Mouse (Mus musculus) granulocyte monocyte progenitor cell, adult 5-6 weeks (primary cell): Measurements from ENCODE around the gene Apoc2. TPM values are rescaled to one million over a fixed set of nuclear protein-coding genes. Genes with fewer than 3 reads are reported as not detected.

Experiments
- ATAC-seq: replicated peaks from 2 replicates; pipeline ENCODE4 v1.8.0; 2016; ENCODE audit warnings: mild to moderate bottlenecking, moderate TSS enrichment, inconsistent platforms; ENCODE audit not compliant: poor library complexity, severe bottlenecking
- total RNA-seq, 2 experiments: library from RNA; stranded (forward) in 1 of 2; stranded (reverse) in 1 of 2; fragments of 200-712, 200-1000 nt in 1 of 2; fragments of >200 nt in 1 of 2; fragmentation: Nextera tagmentation in 1 of 2; gene quantifications; 2 replicates each; pipeline ENCODE4 v1.2.3; 2014 to 2017

Gene Apoc2
- total RNA-seq, 2 experiments from 2014 or later: 5.9 TPM; not detected in 1

- no peak for ATAC-seq
These were observed 43.1 kb downstream of the Apoc2 start for GRCm38 (mm10) chr7:19634591-19634990.

GRCm38 (mm10) chr7:19633855-19634254 is 43.9 kb downstream of the Apoc2 start:
- no peak for ATAC-seq

- ATAC-seq: no peak
These were observed 44.5 kb downstream of the Apoc2 start for GRCm38 (mm10) chr7:19633197-19633596.

GRCm38 (mm10) chr7:19632720-19633119 is 45.0 kb downstream of the Apoc2 start:
- ATAC-seq: no peak

GRCm38 (mm10) chr7:19632275-19632674 is 45.5 kb downstream of the Apoc2 start:
- no peak for ATAC-seq

GRCm38 (mm10) chr7:19629361-19629734 is 48.4 kb downstream of the Apoc2 start, which contains the start of gene Relb:
TSS of gene Relb (minus strand) at chr7:19629438.
- peak; percentile 25 for ATAC-seq

- ATAC-seq: peak; percentile 84
These were observed 49.0 kb downstream of the Apoc2 start for GRCm38 (mm10) chr7:19628536-19629360.

GRCm38 (mm10) chr7:19628192-19628535 is 49.6 kb downstream of the Apoc2 start:
- no peak for ATAC-seq

GRCm38 (mm10) chr7:19627721-19628120 is 50.0 kb downstream of the Apoc2 start:
- ATAC-seq: no peak

- ATAC-seq: no peak
These were observed 54.3 kb downstream of the Apoc2 start for GRCm38 (mm10) chr7:19623433-19623832.

GRCm38 (mm10) chr7:19622241-19622640 is 55.5 kb downstream of the Apoc2 start:
- no peak for ATAC-seq

Other genes with a start within 250 kb of the Apoc2 start
- gene Mark4, start 219.1 kb downstream of the Apoc2 start, total RNA-seq (2014; fragmentation: Nextera tagmentation): 9.1 and 10.8 TPM in 2 replicates
- gene Mark4, start 219.1 kb downstream of the Apoc2 start, total RNA-seq (2017): 2.5 and 3.8 TPM in 2 replicates
- 1.0 and 2.5 TPM in 2 replicates for gene Exoc3l2, start 214.6 kb downstream of the Apoc2 start, total RNA-seq (2014; fragmentation: Nextera tagmentation)
- gene Exoc3l2, start 214.6 kb downstream of the Apoc2 start, total RNA-seq (2017): 0.95 TPM in 1 of 2 replicates, not detected in the other
- 3.1 and 4.5 TPM in 2 replicates for gene Bloc1s3, start 169.6 kb downstream of the Apoc2 start, total RNA-seq (2014; fragmentation: Nextera tagmentation)
- gene Bloc1s3, start 169.6 kb downstream of the Apoc2 start, total RNA-seq (2017): 0.60 and 1.0 TPM in 2 replicates
- 75.3 and 83.4 TPM in 2 replicates for gene Trappc6a, start 169.5 kb downstream of the Apoc2 start, total RNA-seq (2014; fragmentation: Nextera tagmentation)
- 28.2 and 30.6 TPM in 2 replicates for gene Trappc6a, start 169.5 kb downstream of the Apoc2 start, total RNA-seq (2017)
- not detected in 2 replicates for gene Nkpd1, start 160.1 kb downstream of the Apoc2 start, total RNA-seq (2014; fragmentation: Nextera tagmentation)
- not detected in 2 replicates for gene Nkpd1, start 160.1 kb downstream of the Apoc2 start, total RNA-seq (2017)
- 29.7 and 32.3 TPM in 2 replicates for gene Ppp1r37, start 114.9 kb downstream of the Apoc2 start, total RNA-seq (2014; fragmentation: Nextera tagmentation)
- gene Ppp1r37, start 114.9 kb downstream of the Apoc2 start, total RNA-seq (2017): 11.9 and 17.8 TPM in 2 replicates
- gene Zfp296, start 100.7 kb downstream of the Apoc2 start, total RNA-seq (2014; fragmentation: Nextera tagmentation): 3.9 and 7.0 TPM in 2 replicates
- 3.8 and 3.9 TPM in 2 replicates for gene Zfp296, start 100.7 kb downstream of the Apoc2 start, total RNA-seq (2017)
- gene Gemin7, start 100.3 kb downstream of the Apoc2 start, total RNA-seq (2014; fragmentation: Nextera tagmentation): 66.1 and 70.9 TPM in 2 replicates
- 37.8 and 44.3 TPM in 2 replicates for gene Gemin7, start 100.3 kb downstream of the Apoc2 start, total RNA-seq (2017)
- 24.2 and 40.8 TPM in 2 replicates for gene Clasrp, start 73.5 kb downstream of the Apoc2 start, total RNA-seq (2014; fragmentation: Nextera tagmentation)
- 19.6 TPM in 2 replicates for gene Clasrp, start 73.5 kb downstream of the Apoc2 start, total RNA-seq (2017)
- 1.2 TPM in 1 of 2 replicates, not detected in the other for gene Relb, start 48.5 kb downstream of the Apoc2 start, total RNA-seq (2014; fragmentation: Nextera tagmentation)
- gene Relb, start 48.5 kb downstream of the Apoc2 start, total RNA-seq (2017): 1.4 and 1.9 TPM in 2 replicates
- 29.9 and 41.7 TPM in 2 replicates for gene Clptm1, start 12.9 kb downstream of the Apoc2 start, total RNA-seq (2014; fragmentation: Nextera tagmentation)
- 32.0 and 36.5 TPM in 2 replicates for gene Clptm1, start 12.9 kb downstream of the Apoc2 start, total RNA-seq (2017)
- not detected in 2 replicates for gene Gm44805, start 3.5 kb upstream of the Apoc2 start, total RNA-seq (2014; fragmentation: Nextera tagmentation)
- gene Gm44805, start 3.5 kb upstream of the Apoc2 start, total RNA-seq (2017): not detected in 2 replicates
- gene Apoc4, start 3.5 kb upstream of the Apoc2 start, total RNA-seq (2014; fragmentation: Nextera tagmentation): not detected in 2 replicates
- not detected in 2 replicates for gene Apoc4, start 3.5 kb upstream of the Apoc2 start, total RNA-seq (2017)
- gene Apoc1, start 14.7 kb upstream of the Apoc2 start, total RNA-seq (2014; fragmentation: Nextera tagmentation): 10.3 and 17.9 TPM in 2 replicates
- 0.57 and 10.6 TPM in 2 replicates for gene Apoc1, start 14.7 kb upstream of the Apoc2 start, total RNA-seq (2017)
- 21.9 and 23.5 TPM in 2 replicates for gene Apoe, start 21.2 kb upstream of the Apoc2 start, total RNA-seq (2014; fragmentation: Nextera tagmentation)
- 59.3 and 90.6 TPM in 2 replicates for gene Apoe, start 21.2 kb upstream of the Apoc2 start, total RNA-seq (2017)
- 70.2 and 76.7 TPM in 2 replicates for gene Tomm40, start 37.5 kb upstream of the Apoc2 start, total RNA-seq (2014; fragmentation: Nextera tagmentation)
- 36.2 and 47.0 TPM in 2 replicates for gene Tomm40, start 37.5 kb upstream of the Apoc2 start, total RNA-seq (2017)
- gene Nectin2, start 72.5 kb upstream of the Apoc2 start, total RNA-seq (2014; fragmentation: Nextera tagmentation): 1.7 and 2.0 TPM in 2 replicates
- gene Nectin2, start 72.5 kb upstream of the Apoc2 start, total RNA-seq (2017): 1.6 and 1.8 TPM in 2 replicates
- not detected in 2 replicates for gene Bcam, start 93.1 kb upstream of the Apoc2 start, total RNA-seq (2014; fragmentation: Nextera tagmentation)
- not detected in 2 replicates for gene Bcam, start 93.1 kb upstream of the Apoc2 start, total RNA-seq (2017)
- gene Cblc, start 118.9 kb upstream of the Apoc2 start, total RNA-seq (2014; fragmentation: Nextera tagmentation): not detected in 2 replicates
- not detected in 2 replicates for gene Cblc, start 118.9 kb upstream of the Apoc2 start, total RNA-seq (2017)
- 7.5 and 8.5 TPM in 2 replicates for gene Bcl3, start 144.8 kb upstream of the Apoc2 start, total RNA-seq (2014; fragmentation: Nextera tagmentation)
- gene Bcl3, start 144.8 kb upstream of the Apoc2 start, total RNA-seq (2017): 0.57 and 1.0 TPM in 2 replicates
- gene Gm19345, start 174.1 kb upstream of the Apoc2 start, total RNA-seq (2014; fragmentation: Nextera tagmentation): not detected in 2 replicates
- not detected in 2 replicates for gene Gm19345, start 174.1 kb upstream of the Apoc2 start, total RNA-seq (2017)
- gene Ceacam16, start 183.4 kb upstream of the Apoc2 start, total RNA-seq (2014; fragmentation: Nextera tagmentation): not detected in 2 replicates
- gene Ceacam16, start 183.4 kb upstream of the Apoc2 start, total RNA-seq (2017): 0.56 TPM in 1 of 2 replicates, not detected in the other
- not detected in 2 replicates for gene Ceacam19, start 210.0 kb upstream of the Apoc2 start, total RNA-seq (2014; fragmentation: Nextera tagmentation)
- gene Ceacam19, start 210.0 kb upstream of the Apoc2 start, total RNA-seq (2017): not detected in 2 replicates
- 10.7 and 32.3 TPM in 2 replicates for gene Pvr, start 243.2 kb upstream of the Apoc2 start, total RNA-seq (2014; fragmentation: Nextera tagmentation)
- gene Pvr, start 243.2 kb upstream of the Apoc2 start, total RNA-seq (2017): 10.9 and 11.3 TPM in 2 replicates